Mouse (Mus musculus) MEL (cell line): Measurements from ENCODE around the gene Gjb4. TPM values are rescaled to one million over a fixed set of nuclear protein-coding genes. Genes with fewer than 3 reads are reported as not detected.
A peak's percentile ranks its signal among the peaks of the same experiment; 100 is the strongest.

Source experiments
- DNase-seq: peaks from one replicate; pipeline ENCODE4 v3.0.0; 2011; ENCODE audit warnings: low read depth, low spot score
- H3K27ac ChIP-seq: 2 replicates; pipeline ENCODE4 v1.5.1; 2012; ENCODE audit warnings: low read depth, mild to moderate bottlenecking, control low read depth, low read length, moderate library complexity; ENCODE audit not compliant: control insufficient read depth
- H3K27me3 ChIP-seq, 2 experiments: fragments of 150-350 bp in 1 of 2; sonication (generic) in 1 of 2; 2 replicates each; pipeline ENCODE4 v1.6.1; 2012; ENCODE audit warnings: low read length in 2 of 2, mild to moderate bottlenecking in 2 of 2, improper control_type of control experiment in 1 of 2, moderate library complexity in 1 of 2; ENCODE audit not compliant: insufficient read depth in 2 of 2, control insufficient read depth in 1 of 2
- H3K36me3 ChIP-seq, 2 experiments: 2 replicates each; pipeline ENCODE4 v1.6.1; 2012 to 2014; ENCODE audit warnings: low read length in 2 of 2, improper control_type of control experiment in 1 of 2, inconsistent platforms in 1 of 2, mild to moderate bottlenecking in 1 of 2; ENCODE audit not compliant: insufficient read depth in 2 of 2, control insufficient read depth in 1 of 2
- H3K4me1 ChIP-seq, 2 experiments: fragments of 150-350 bp in 1 of 2; sonication (generic) in 1 of 2; 2 replicates each; pipeline ENCODE4 v1.6.1; 2012; ENCODE audit warnings: low read length in 2 of 2, improper control_type of control experiment in 1 of 2, mild to moderate bottlenecking in 1 of 2; ENCODE audit not compliant: insufficient read depth in 2 of 2, control insufficient read depth in 1 of 2
- H3K4me3 ChIP-seq, 2 experiments: fragments of 150-350 bp in 1 of 2; sonication (generic) in 1 of 2; 2 replicates each; pipeline ENCODE4 v1.5.1; 2012; ENCODE audit warnings: low read depth in 2 of 2, low read length in 2 of 2, mild to moderate bottlenecking in 2 of 2, moderate library complexity in 2 of 2, control low read depth in 1 of 2, improper control_type of control experiment in 1 of 2; ENCODE audit not compliant: control insufficient read depth in 1 of 2, insufficient read depth in 1 of 2
- H3K79me2 ChIP-seq: 2 replicates; pipeline ENCODE4 v1.6.1; 2012; ENCODE audit warnings: mild to moderate bottlenecking, low read length, moderate library complexity; ENCODE audit not compliant: control insufficient read depth, poor library complexity, insufficient read depth
- H3K9ac ChIP-seq: 2 replicates; pipeline ENCODE4 v1.6.1; 2012; ENCODE audit warnings: low read depth, mild to moderate bottlenecking, control low read depth, low read length, moderate library complexity; ENCODE audit not compliant: control insufficient read depth, poor library complexity, severe bottlenecking
- H3K9me3 ChIP-seq: fragments of 150-350 bp; sonication (generic); replicated peaks from 2 replicates; pipeline ENCODE4 v1.6.1; 2012; ENCODE audit warnings: mild to moderate bottlenecking, low read length, improper control_type of control experiment, moderate library complexity; ENCODE audit not compliant: insufficient read depth
- CHD1 ChIP-seq: IDR thresholded peaks from 2 replicates; pipeline ENCODE4 v1.6.1; 2012; ENCODE audit warnings: low read depth, mild to moderate bottlenecking, inconsistent platforms, low read length, improper control_type of control experiment
- CTCF ChIP-seq, 3 experiments: IDR thresholded peaks in 2 of 3; conservative IDR thresholded peaks in 1 of 3; 2 replicates each; pipeline ENCODE4 v1.5.1; 2011 to 2012; ENCODE audit warnings: low read length in 3 of 3, low read depth in 2 of 3, mild to moderate bottlenecking in 2 of 3, improper control_type of control experiment in 1 of 3, inconsistent platforms in 1 of 3, mixed read lengths in 1 of 3, moderate library complexity in 1 of 3; ENCODE audit not compliant: control insufficient read depth in 1 of 3, insufficient read depth in 1 of 3, poor library complexity in 1 of 3, severe bottlenecking in 1 of 3
- EP300 ChIP-seq, 2 experiments: IDR thresholded peaks; 2 replicates each; pipeline ENCODE4 v1.6.1; 2011; ENCODE audit warnings: improper control_type of control experiment in 2 of 2, low read length in 2 of 2, low read depth in 1 of 2, mild to moderate bottlenecking in 1 of 2
- GATA1 ChIP-seq: IDR thresholded peaks from 2 replicates; pipeline ENCODE4 v1.6.1; 2011; ENCODE audit warnings: low read depth, low read length, improper control_type of control experiment
- HCFC1 ChIP-seq: IDR thresholded peaks from 2 replicates; pipeline ENCODE4 v1.6.1; 2012; ENCODE audit warnings: low read depth, mild to moderate bottlenecking, inconsistent platforms, low read length, improper control_type of control experiment, moderate library complexity
- JUND ChIP-seq: IDR thresholded peaks from 2 replicates; pipeline ENCODE4 v1.6.1; 2011; ENCODE audit warnings: low read depth, mild to moderate bottlenecking, improper control_type of control experiment, low read length
- MAFK ChIP-seq: IDR thresholded peaks from 2 replicates; pipeline ENCODE4 v1.6.1; 2011; ENCODE audit warnings: low read depth, mild to moderate bottlenecking, low read length, improper control_type of control experiment, borderline replicate concordance
- MAX ChIP-seq: IDR thresholded peaks from 2 replicates; pipeline ENCODE4 v1.6.1; 2011; ENCODE audit warnings: low read length, improper control_type of control experiment
- MAZ ChIP-seq: IDR thresholded peaks from 2 replicates; pipeline ENCODE4 v1.6.1; 2012; ENCODE audit warnings: low read depth, mild to moderate bottlenecking, inconsistent platforms, low read length, improper control_type of control experiment
- NELFE ChIP-seq: IDR thresholded peaks from 2 replicates; pipeline ENCODE4 v1.6.1; 2011; ENCODE audit warnings: low read depth, low read length, improper control_type of control experiment
- POLR2A ChIP-seq, 2 experiments: IDR thresholded peaks; 2 replicates each; pipeline ENCODE4 v1.6.1; 2011 to 2012; ENCODE audit warnings: low read length in 2 of 2, mild to moderate bottlenecking in 2 of 2, control low read depth in 1 of 2, improper control_type of control experiment in 1 of 2, low read depth in 1 of 2, moderate library complexity in 1 of 2; ENCODE audit not compliant: control insufficient read depth in 1 of 2, insufficient read depth in 1 of 2, poor library complexity in 1 of 2
- POLR2AphosphoS2 ChIP-seq: IDR thresholded peaks from 2 replicates; pipeline ENCODE4 v1.6.1; 2011; ENCODE audit warnings: low read length, improper control_type of control experiment
- POLR2AphosphoS5 ChIP-seq: IDR thresholded peaks from 2 replicates; pipeline ENCODE4 v1.6.1; 2012; ENCODE audit warnings: low read depth, borderline replicate concordance, mild to moderate bottlenecking, inconsistent platforms, low read length, moderate library complexity, mixed read lengths
- RCOR1 ChIP-seq: IDR thresholded peaks from 2 replicates; pipeline ENCODE4 v1.6.1; 2012; ENCODE audit warnings: low read depth, mild to moderate bottlenecking, inconsistent platforms, low read length, improper control_type of control experiment
- SMC3 ChIP-seq: IDR thresholded peaks from 2 replicates; pipeline ENCODE4 v1.6.1; 2011; ENCODE audit warnings: low read depth, low read length, improper control_type of control experiment
- USF1 ChIP-seq: IDR thresholded peaks from 2 replicates; pipeline ENCODE4 v1.6.1; 2014; ENCODE audit warnings: low read depth, mild to moderate bottlenecking, inconsistent platforms, low read length, improper control_type of control experiment, moderate library complexity
- ZC3H11A ChIP-seq: IDR thresholded peaks from 2 replicates; pipeline ENCODE4 v1.6.1; 2012; ENCODE audit warnings: low read depth, mild to moderate bottlenecking, inconsistent platforms, low read length, improper control_type of control experiment
- ZKSCAN1 ChIP-seq: IDR thresholded peaks from 2 replicates; pipeline ENCODE4 v1.6.1; 2012; ENCODE audit warnings: low read depth, mild to moderate bottlenecking, inconsistent platforms, low read length, improper control_type of control experiment, moderate library complexity
- ZNF384 ChIP-seq: IDR thresholded peaks from 2 replicates; pipeline ENCODE4 v1.6.1; 2012; ENCODE audit warnings: low read depth, mild to moderate bottlenecking, inconsistent platforms, low read length, improper control_type of control experiment
- polyA plus RNA-seq, 2 experiments: library from polyadenylated mRNA; stranded (reverse) in 1 of 2; unstranded in 1 of 2; fragments of >175 nt in 1 of 2; fragments of >200 nt in 1 of 2; gene quantifications; 2 replicates each; pipeline versions ENCODE4 v1.2.1 to v1.2.4; 2012; ENCODE audit warnings: low replicate concordance in 2 of 2, low read depth in 1 of 2; ENCODE audit not compliant: insufficient read length in 2 of 2, insufficient read depth in 1 of 2, missing spikeins in 1 of 2
- total RNA-seq: library from RNA; depleted of rRNA; stranded (reverse); fragments of 300-350 nt; gene quantifications from 2 replicates; pipeline ENCODE4 v1.2.3, GENCODE M21; 2012; rRNA removed

The Gjb4 gene
- total RNA-seq, result not detected in 2 replicates
- polyA plus RNA-seq, result not detected

GRCm38 (mm10) chr4:127353951-127354438 lies at the start of gene Gjb4:
TSS of gene Gjb4 (minus strand) at chr4:127354081.
- no peak for DNase-seq
- Histone ChIP-seq H3K36me3 (no peaks in the 10 kb centered on the region), H3K27ac (no peak within 1 kb of the TSS), H3K79me2 (no peaks in the 10 kb centered on the region), H3K9me3 (no peaks in the 10 kb centered on the region), H3K27me3 (no peaks in the 10 kb centered on the region; a peak in 1 of 4 replicates), H3K9ac (no peak within 1 kb of the TSS), H3K4me3 (no peak within 1 kb of the TSS), H3K4me1 (no peaks in the 10 kb centered on the region)
- TF ChIP-seq POLR2A (IDR thresholded peaks at IDR 0.05; ENCODE audit: control insufficient read depth in 1 of 2, insufficient read depth in 1 of 2, low read depth in 1 of 2, low read length in 2 of 2, poor library complexity in 1 of 2) (no peak), ZC3H11A (no peak), ZKSCAN1 (no peak), CHD1 (no peak)

- Histone ChIP-seq H3K4me1 (no peaks in the 10 kb centered on the region), H3K4me3 (no peak overlapping the region), H3K36me3 (no peaks in the 10 kb centered on the region), H3K9me3 (no peaks in the 10 kb centered on the region), H3K27me3 (no peaks in the 10 kb centered on the region), H3K79me2 (no peaks in the 10 kb centered on the region), H3K9ac (no peak overlapping the region), H3K27ac (no peak overlapping the region)
- DNase-seq, result no peak
- TF ChIP-seq MAX (no peak), ZKSCAN1 (no peak), EP300 (IDR thresholded peaks at IDR 0.05; ENCODE audit: low read depth in 1 of 2, low read length in 2 of 2) (no peak), HCFC1 (peak; percentile 59; the same call in 1 of the 2 replicates), SMC3 (no peak), GATA1 (no peak), MAZ (no peak), POLR2AphosphoS5 (no peak), RCOR1 (no peak), USF1 (peak; percentile 64; the same call in 1 of the 2 replicates), MAFK (no peak), POLR2AphosphoS2 (no peak)
Observed at GRCm38 (mm10) chr4:127402614-127403013, 48.7 kb upstream of the Gjb4 start.

- no peaks in the 10 kb centered on the region for H3K4me1 ChIP-seq
- H3K79me2 ChIP-seq, result no peaks in the 10 kb centered on the region
- no peaks in the 10 kb centered on the region for H3K36me3 ChIP-seq
- DNase-seq, result no peak
- no peak overlapping the region for H3K4me3 ChIP-seq
- H3K27ac ChIP-seq, result no peak overlapping the region
- no peak overlapping the region for H3K9ac ChIP-seq
- no peaks in the 10 kb centered on the region for H3K9me3 ChIP-seq
- TF ChIP-seq NELFE, result no peak
- no peak for TF ChIP-seq ZNF384
- TF ChIP-seq JUND, result no peak
- no peak for TF ChIP-seq CTCF (IDR thresholded peaks at IDR 0.05 in 2 of 3, conservative IDR thresholded peaks at IDR 0.05 in 1 of 3; ENCODE audit: control insufficient read depth in 1 of 3, insufficient read depth in 1 of 3, low read depth in 2 of 3, low read length in 3 of 3, poor library complexity in 1 of 3, severe bottlenecking in 1 of 3)
- no peak for TF ChIP-seq POLR2AphosphoS2
- no peak for TF ChIP-seq HCFC1
- no peak for TF ChIP-seq ZKSCAN1
- H3K27me3 ChIP-seq, result no peaks in the 10 kb centered on the region
Observed at GRCm38 (mm10) chr4:127402166-127402565, 48.3 kb upstream of the Gjb4 start.
